Mouse (Mus musculus) cerebellum, adult 2 months (tissue): ENCODE data around the gene Gnaz. TPM values are rescaled to one million over a fixed set of nuclear protein-coding genes. Genes with fewer than 3 reads are reported as not detected.

Experiments used
- DNase-seq, 2 experiments: peaks; one replicate each; pipeline ENCODE4 v3.0.0; 2021
- H3K27ac ChIP-seq: fragments of 200-500 bp; 2 replicates; pipeline ENCODE4 v1.5.1; 2012; ENCODE audit warnings: low read length, control low read depth, inconsistent platforms; ENCODE audit not compliant: insufficient read depth
- H3K27me3 ChIP-seq: fragments of 200-500 bp; 2 replicates; pipeline ENCODE4 v1.6.1; 2012; ENCODE audit warnings: inconsistent platforms, mild to moderate bottlenecking, low read length, moderate library complexity; ENCODE audit not compliant: control insufficient read depth, insufficient read depth
- H3K4me1 ChIP-seq: fragments of 200-500 bp; 2 replicates; pipeline ENCODE4 v1.6.1; 2011; ENCODE audit warnings: low read length; ENCODE audit not compliant: control insufficient read depth, insufficient read depth
- H3K4me3 ChIP-seq: fragments of 200-500 bp; replicated peaks from 2 replicates; pipeline ENCODE3; 2011; ENCODE audit warnings: mild to moderate bottlenecking, low read depth, low read length, control low read depth; ENCODE audit not compliant: insufficient read depth
- CTCF ChIP-seq: fragments of 200-500 bp; IDR thresholded peaks from 2 replicates; pipeline ENCODE4 v1.5.1; 2011; ENCODE audit warnings: low read depth, mild to moderate bottlenecking, control low read depth, low read length, moderate library complexity, borderline replicate concordance; ENCODE audit not compliant: insufficient read depth
- POLR2A ChIP-seq: fragments of 200-500 bp; IDR thresholded peaks from 2 replicates; pipeline ENCODE4 v1.6.1; 2011; ENCODE audit warnings: low read length, control low read depth, borderline replicate concordance; ENCODE audit not compliant: insufficient read depth
- WGBS: fragments of 180-500 bp; shearing (Covaris S2); methylation state at CpG from one replicate; pipeline ENCODE4 v1.1.7; 2018; 5-methylcytosine and 5-hydroxymethylcytosine counted together
- polyA plus RNA-seq: library from polyadenylated mRNA; depleted of rRNA; stranded (reverse); fragments of >200 nt; gene quantifications from 2 replicates; pipeline ENCODE4 v1.2.3, GENCODE M21; 2012

Gnaz gene
- polyA plus RNA-seq, 1 experiment: 44.1 TPM

DNA sequence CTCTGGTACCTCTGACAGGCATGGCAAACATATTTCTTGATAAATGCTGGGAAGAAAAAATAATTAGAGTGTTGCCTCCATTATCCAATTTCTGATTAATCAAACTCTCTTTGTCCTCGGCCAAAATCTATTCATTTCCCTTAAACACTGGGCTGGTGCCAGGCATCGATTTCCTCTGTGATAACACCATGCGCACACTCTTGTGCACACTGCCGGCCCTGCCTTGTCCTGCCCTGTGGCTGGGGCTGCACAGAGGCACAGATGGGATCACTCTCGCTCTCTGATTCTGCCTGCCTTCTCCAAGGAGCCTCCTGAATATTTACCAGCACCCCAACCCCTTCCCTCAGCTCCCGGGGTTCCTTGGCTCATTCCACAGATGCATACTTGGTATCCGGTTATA lies 8.6 kb downstream of the Gnaz start:
- whole genome bisulfite sequencing: 63% methylated on average over 7 of the region's 7 CpGs
- H3K4me3 ChIP-seq: no peak overlapping the region
- DNase-seq: no peak
- H3K27me3 ChIP-seq: no peaks in the 10 kb centered on the region
- no peak for TF ChIP-seq POLR2A
- no peak for TF ChIP-seq CTCF
- no peak overlapping the region for H3K27ac ChIP-seq
- peaks cover 15% of the 10 kb centered on the region; the same call in 1 of the 2 replicates for H3K4me1 ChIP-seq

GRCm38 (mm10) chr10:74976429-74976828 lies 9.5 kb downstream of the Gnaz start:
- Histone ChIP-seq H3K27ac (no peak overlapping the region), H3K4me3 (no peak overlapping the region), H3K27me3 (no peaks in the 10 kb centered on the region), H3K4me1 (peaks cover 15% of the 10 kb centered on the region; the same call in 1 of the 2 replicates)
- TF ChIP-seq POLR2A (no peak), CTCF (no peak)
- DNase-seq: no peak
- 91% methylated on average over 7 of the region's 7 CpGs for WGBS

DNA sequence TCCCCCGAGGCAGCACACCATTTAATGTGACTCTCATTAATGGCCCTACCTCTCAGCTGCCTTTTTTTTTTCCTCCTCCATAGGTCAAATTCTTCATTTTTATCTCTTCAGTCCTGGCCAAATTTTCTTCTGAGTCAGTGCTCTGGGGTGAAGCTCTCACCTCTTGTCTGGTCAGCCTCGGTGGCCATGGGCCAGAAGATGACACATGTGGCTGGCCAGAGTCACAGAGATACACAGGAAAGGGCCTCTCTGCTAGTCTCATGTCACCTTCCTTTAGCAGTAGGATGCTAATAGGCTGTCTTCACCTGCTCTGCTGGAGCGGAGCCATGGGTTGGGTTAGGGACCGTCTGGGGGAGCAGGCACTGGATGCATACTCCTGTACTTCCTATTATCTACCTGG lies 11.1 kb downstream of the Gnaz start:
- WGBS: 60% methylated on average over 4 of the region's 4 CpGs
- H3K4me1 ChIP-seq: peaks cover 11% of the 10 kb centered on the region; the same call in 1 of the 2 replicates
- peak in 1 of 2 experiments; percentile 56 for DNase-seq
- no peak overlapping the region for H3K4me3 ChIP-seq
- TF ChIP-seq CTCF (no peak), POLR2A (no peak)
- no peaks in the 10 kb centered on the region for H3K27me3 ChIP-seq
- no peak overlapping the region for H3K27ac ChIP-seq

DNA sequence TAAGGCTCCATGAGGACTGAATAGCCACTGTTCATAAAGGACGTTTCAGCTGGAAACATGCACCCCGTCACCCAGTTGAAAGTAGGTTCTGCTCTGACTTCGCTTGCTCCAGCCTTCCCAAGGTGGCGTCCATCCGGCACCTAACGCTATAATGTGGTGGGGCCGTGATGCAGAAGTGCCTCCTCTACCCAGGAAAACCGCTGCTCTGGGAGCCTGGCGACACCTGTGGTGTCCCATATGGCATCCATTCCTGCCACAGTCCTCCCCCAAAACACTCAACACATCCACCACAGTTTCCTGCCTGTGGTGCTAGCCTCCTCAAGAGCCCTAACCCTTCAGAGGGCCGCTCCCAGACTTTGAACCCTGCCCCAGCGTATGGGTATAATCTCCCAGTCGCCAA lies 14.2 kb downstream of the Gnaz start:
- Histone ChIP-seq H3K27ac (no peak overlapping the region), H3K4me1 (peaks cover 17% of the 10 kb centered on the region; the same call in 1 of the 2 replicates), H3K4me3 (no peak overlapping the region), H3K27me3 (no peaks in the 10 kb centered on the region)
- TF ChIP-seq POLR2A (no peak), CTCF (no peak)
- no peak for DNase-seq
- WGBS: 86% methylated on average over 12 of the region's 12 CpGs

DNA sequence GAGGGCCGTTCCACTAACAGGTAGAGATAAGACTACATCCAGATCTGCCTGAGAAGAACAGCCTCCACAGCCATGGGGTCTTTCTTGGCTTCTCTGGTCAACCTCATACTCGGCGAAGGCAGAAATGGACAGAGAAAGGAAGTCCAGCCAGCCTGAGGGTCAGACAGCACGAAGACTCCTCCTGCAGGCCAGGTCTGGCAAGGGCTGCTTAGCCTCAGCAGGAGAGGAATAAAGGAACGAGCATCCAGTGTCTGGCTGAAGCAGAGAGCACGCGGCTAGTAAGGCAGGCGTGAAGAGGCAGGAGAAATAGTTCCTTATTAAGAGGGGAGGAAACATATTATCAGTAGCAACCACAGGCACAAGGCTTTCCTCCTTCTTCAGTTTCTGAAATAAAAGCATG lies 16.2 kb downstream of the Gnaz start:
- peak; percentile 48; the same call in 1 of the 2 replicates for TF ChIP-seq CTCF
- no peak for TF ChIP-seq POLR2A
- 31% methylated on average over 8 of the region's 8 CpGs for WGBS
- H3K4me3 ChIP-seq: no peak overlapping the region
- H3K27ac ChIP-seq: no peak overlapping the region
- peak in 1 of 2 experiments; percentile 32 for DNase-seq
- peaks cover 10% of the 10 kb centered on the region; the same call in 1 of the 2 replicates for H3K4me1 ChIP-seq
- H3K27me3 ChIP-seq: no peaks in the 10 kb centered on the region

GRCm38 (mm10) chr10:74987698-74988470 lies 20.9 kb downstream of the Gnaz start:
- peaks cover 8% of the 10 kb centered on the region; the same call in 1 of the 2 replicates for H3K4me1 ChIP-seq
- no peak for DNase-seq
- 79% methylated on average over 14 of the region's 14 CpGs for WGBS
- H3K4me3 ChIP-seq: no peak overlapping the region
- no peaks in the 10 kb centered on the region for H3K27me3 ChIP-seq
- H3K27ac ChIP-seq: no peak overlapping the region
- no peak for TF ChIP-seq POLR2A

DNA sequence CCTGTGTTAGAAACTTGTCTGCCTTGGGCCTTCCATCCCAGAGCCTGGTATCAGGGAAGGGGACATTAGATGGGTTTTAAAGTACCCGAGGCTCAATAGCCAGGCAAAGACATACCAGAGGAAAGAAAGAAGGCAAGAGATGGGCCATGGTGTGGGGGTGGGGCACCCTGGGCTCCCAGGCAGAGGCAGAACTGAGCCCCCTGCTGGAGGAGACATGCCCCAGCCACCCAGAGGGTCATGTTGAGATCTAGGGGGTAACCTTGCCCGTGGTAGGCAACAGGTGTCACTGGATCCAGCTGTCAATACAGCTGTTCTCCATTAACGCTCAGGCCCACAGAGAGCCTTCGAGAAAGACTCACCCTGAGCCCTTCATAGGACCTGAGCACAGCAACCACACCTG lies 22.8 kb downstream of the Gnaz start:
- Histone ChIP-seq H3K4me1 (peaks cover 7% of the 10 kb centered on the region; the same call in 1 of the 2 replicates), H3K4me3 (no peak overlapping the region), H3K27me3 (no peaks in the 10 kb centered on the region), H3K27ac (no peak overlapping the region)
- TF ChIP-seq CTCF: 0 out of 2 replicates have a peak, but pooled peaks have one; percentile 24
- no peak for TF ChIP-seq POLR2A
- no peak for DNase-seq
- WGBS: 73% methylated on average over 4 of the region's 4 CpGs

DNA sequence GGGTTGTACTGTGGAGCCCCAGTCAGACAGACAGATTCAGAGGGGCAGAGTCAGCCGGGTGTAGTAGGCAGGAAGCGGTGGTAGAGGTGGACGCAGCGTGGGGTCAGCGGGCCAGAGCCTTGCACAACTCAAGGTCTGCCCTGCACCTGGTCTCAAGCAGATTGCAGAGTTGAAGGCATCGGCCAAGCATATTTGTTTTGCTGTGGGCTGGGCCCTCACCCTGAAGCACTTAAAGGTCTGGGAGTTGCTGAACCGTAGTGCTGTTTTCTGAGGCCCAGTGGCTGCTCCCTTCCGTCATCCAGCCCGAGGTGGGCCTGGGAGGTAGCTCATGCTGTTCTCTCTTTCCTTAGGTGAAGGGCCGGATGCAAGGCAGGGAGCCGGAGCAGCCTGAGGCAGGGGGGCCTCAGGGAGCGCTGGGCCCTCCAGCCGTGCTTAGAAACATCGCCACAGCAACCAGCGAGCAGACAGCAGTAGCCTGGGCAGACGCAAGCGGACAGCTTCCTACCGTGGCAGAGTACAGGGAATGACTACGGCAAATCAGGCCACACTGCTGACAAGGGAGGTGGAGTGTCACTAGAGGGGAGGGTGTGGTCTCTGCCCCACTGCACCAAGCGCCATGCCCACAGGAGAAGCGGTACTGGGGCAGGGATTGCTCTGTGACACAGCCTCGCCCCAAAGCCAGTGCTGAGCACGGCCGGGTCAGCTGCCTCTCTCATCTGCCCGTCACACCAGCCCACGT lies 23.8 kb downstream of the Gnaz start:
- Histone ChIP-seq H3K4me3 (no peak overlapping the region), H3K27ac (no peak overlapping the region), H3K27me3 (no peaks in the 10 kb centered on the region), H3K4me1 (peaks cover 16% of the 10 kb centered on the region)
- no peak for TF ChIP-seq CTCF
- TF ChIP-seq POLR2A: no peak
- WGBS: 58% methylated on average over 26 of the region's 26 CpGs
- no peak for DNase-seq
